Mouse (Mus musculus) left cerebral cortex, adult 9 months (tissue): ENCODE data around the gene Gm29289.
"Not testable (repeated sequence)": the region's sequence is repeated elsewhere in the genome, so short reads cannot be mapped to it uniquely, and the experiment has no call there.

Experiments used
- DNase-seq, 2 experiments: peaks; one replicate each; pipeline ENCODE4 v3.0.0; 2022; ENCODE audit warnings: low spot score in 2 of 2

The Gm29289 gene

DNA sequence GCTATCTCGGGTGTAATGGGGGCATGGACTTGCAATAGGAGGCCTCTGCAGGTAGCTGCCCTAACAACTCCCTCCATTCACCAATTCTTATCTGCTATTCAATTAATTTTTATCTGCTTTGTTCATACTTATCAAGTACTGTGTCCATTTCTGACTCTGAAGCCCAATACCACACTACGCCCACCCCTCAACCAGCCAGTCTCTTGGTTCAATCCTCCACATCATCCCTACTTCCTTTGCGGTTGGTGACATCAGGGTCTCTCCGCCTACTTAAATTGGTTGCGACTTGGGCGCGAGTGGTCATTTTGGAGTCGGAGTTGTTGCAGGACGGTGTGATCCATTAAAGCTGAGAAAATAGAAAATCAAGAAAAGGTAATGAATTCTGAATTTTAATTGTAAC is at the start of gene Gm29289:
Gene Gm29289 (plus strand): TSS at position 301 of the 400 bp plus-strand sequence.
- not testable (repeated sequence) for DNase-seq

GRCm38 (mm10) chrY:2900689-2901088 is 31.7 kb upstream of the Gm29289 start, which contains the start of gene Gm10352:
Gm10352 (plus strand) TSS chrY:2900989.
- DNase-seq: not testable (repeated sequence)
